Mouse (Mus musculus) gastrocnemius, postnatal 36 days (tissue): ENCODE results near the gene Neurl1a. TPM values are rescaled to one million over a fixed set of nuclear protein-coding genes. Genes with fewer than 3 reads are reported as not detected.

Source experiments
- DNase-seq, 2 experiments: peaks; one replicate each; pipeline ENCODE4 v3.0.0; 2022
- intact Hi-C: fragments of 180-260 bp; cut with DNase I; formaldehyde crosslinking; loops from one replicate; pipeline ENCODE4 v1.15.1; 2025
- total RNA-seq, 2 experiments: library from RNA; stranded (reverse); gene quantifications; 2 replicates each; pipeline ENCODE4 v1.2.3; 2021

The Neurl1a gene
- total RNA-seq, 2 experiments from 2014 or later = 116 to 129 TPM

DNA sequence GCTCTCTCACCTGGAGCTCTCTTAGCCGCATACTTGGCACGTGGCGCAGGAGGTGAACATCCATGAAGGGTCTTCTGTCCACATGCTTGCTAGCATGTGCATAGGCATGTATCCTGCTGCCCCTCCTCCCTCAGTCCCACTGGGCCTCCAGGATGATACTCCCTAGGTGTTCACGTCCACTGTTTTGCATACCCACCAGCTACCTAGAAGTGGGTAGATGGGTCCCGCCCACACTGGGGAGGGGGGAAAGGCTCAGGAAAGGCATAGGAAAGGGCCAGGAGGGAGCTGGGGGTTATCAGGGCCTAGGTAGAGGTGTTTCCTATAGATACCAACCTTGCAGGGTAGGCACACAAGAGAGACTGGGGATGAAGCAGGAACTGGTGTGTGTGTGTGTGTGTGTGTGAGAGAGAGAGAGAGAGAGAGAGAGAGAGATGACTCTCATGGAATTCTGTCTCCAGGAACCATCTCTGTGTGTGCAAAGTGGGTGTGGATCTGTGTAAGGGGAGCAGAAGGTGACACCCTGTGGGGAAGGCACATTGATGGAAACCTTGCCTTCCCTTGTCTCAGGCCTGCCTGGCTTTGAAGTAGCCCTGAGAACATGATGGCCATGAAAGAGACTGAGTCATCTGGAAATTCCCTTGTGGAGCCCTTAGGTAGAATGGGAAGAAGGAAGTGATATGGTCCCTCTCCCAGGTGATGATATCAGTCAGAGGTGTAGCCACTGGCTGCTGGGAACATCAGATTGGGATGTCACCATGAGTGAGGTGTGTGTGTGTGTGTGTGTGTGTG, 53.7 kb downstream of the Neurl1a start:
- no peak for DNase-seq
- intact Hi-C loops = no loop called here

DNA sequence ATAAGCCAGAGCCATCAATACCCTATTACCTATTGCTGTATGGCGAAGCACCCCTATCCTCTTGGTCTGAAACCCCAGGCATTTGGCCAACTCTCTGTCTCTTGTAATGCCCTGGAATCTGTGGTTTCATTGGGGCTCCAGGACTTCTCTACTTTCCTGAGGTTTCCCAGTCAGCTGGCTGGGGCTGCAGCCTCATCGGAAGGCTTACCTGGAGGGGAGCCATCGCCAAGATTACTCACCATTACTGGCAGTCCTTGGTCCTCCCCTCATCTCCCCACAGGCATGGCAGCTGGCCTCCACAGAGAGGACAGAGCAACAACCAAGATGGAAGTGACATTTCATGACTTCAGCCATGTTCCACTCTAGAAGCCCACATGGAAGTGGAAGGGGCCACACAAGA, 54.5 kb downstream of the Neurl1a start:
- no peak for DNase-seq
- intact Hi-C loops = no loop called here

DNA sequence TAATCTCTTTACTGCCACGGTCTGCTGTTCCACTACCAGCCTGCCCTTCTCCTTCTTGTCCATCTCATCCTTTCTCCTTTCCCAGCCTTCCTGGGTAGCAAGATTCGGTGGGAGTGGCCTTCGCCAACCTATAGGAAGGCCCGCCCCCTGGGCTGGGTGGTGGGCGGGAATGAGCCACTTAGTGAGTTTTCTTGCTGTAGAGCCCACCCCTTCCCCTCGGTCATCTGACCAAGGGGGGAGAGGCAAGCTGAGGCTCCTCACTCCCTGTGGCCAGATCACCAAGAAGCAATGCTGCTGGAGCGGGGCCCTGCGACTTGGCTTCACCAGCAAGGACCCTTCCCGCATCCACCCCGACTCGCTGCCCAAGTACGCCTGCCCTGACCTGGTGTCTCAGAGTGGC, 61.5 kb downstream of the Neurl1a start:
- intact Hi-C loops = no loop called here
- no peak for DNase-seq

DNA sequence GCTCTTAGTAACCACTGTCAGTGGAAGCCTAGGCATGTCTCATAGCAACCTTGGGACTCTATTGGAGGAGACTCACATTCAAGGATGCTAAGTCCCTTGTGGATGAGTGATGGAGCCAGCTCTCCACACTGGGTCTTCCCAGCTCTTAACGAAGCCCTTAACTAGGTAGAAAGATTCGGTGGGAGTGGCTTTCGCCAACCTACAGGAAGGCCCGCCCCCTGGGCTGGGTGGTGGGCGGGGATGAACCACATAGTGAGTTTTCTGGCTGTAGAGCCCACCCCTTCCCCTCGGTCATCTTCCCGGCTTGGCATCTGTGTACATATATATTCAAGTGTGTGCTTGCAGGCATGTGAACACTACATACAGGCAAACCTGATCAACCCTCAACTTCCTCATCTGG, 62.3 kb downstream of the Neurl1a start:
- no peak for DNase-seq
- intact Hi-C loops = no loop called here

DNA sequence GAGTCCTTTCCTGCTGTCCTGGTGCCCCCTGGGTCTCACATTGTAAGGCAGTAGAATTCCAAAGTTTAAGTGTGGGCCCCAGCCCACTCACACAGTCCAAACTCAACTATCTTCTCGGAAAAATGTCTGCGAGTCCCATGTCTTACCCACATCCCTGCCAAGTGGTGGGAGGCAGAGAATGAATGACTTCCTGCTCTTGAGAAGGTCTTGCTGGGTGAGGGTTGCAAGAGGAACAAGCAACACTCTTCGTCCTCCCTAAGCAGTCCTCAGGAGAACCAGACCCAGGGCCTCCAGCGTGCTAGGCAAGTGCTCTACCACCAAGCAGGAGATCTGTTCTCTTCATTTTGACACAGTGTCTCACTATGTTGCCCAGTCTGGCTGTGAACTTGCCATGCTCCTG, 63.6 kb downstream of the Neurl1a start:
- intact Hi-C loops = no loop called here
- DNase-seq = no peak

DNA sequence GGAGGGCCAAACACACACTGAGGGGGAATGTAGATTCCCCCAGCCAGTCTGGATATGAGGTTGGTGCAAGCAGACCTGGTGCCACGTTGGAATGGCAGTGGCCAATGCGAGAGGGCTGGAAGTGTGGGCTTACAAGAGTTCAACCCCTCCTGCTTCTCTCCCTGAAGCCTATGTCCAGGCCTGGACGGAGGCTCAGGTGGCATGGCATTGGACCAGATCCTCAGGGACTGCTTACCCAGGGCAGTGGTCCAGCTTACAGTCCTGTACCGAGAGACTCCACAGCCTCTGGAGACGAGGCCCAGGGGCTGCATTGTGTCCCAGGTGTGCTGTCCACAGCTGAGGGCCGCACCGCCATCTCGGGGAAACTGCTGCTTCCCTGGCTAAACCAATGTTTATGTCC, 66.9 kb downstream of the Neurl1a start:
- intact Hi-C loops = no loop called here
- DNase-seq = no peak

DNA sequence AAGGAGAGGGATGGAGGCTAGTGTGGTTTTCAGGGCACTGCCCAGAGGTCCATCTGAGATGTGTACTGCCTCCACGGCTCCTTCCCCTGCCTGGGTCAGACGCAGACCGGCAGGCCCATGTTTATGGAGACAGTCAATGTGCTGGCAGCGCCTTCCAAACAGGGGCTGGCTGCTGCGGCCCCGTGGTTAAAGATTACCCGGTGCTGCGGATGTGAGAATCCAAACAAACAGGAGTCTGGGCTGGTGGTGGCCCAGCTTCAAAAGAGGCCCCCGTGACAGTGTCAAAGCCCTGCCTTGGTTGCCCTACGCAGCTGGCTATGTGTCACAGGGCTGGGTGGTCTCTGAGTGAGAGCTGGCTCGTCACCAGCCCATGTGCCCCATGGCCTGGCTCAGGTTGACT, 69.2 kb downstream of the Neurl1a start:
- intact Hi-C loops = no loop called here
- DNase-seq = no peak

DNA sequence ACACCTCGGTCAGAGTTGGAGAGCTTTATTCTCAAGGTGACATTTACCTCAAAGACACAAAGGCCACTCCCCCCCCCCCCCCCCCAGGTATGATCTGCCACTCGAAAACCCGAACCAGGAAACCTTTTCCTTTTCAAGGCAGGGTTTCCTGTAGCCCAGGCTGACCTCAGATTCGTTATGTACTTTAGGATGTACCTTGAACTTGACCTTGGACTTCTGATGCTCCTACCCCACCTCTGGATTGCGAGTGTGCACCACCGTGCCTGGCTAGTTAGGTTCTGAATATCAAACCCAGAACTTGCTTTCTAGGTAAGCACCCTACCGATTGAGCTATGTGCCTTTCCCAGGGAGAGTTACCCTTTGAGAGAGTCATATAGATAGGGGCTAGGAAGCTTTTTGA, 69.7 kb downstream of the Neurl1a start:
- intact Hi-C loops = no loop called here
- DNase-seq = no peak

DNA sequence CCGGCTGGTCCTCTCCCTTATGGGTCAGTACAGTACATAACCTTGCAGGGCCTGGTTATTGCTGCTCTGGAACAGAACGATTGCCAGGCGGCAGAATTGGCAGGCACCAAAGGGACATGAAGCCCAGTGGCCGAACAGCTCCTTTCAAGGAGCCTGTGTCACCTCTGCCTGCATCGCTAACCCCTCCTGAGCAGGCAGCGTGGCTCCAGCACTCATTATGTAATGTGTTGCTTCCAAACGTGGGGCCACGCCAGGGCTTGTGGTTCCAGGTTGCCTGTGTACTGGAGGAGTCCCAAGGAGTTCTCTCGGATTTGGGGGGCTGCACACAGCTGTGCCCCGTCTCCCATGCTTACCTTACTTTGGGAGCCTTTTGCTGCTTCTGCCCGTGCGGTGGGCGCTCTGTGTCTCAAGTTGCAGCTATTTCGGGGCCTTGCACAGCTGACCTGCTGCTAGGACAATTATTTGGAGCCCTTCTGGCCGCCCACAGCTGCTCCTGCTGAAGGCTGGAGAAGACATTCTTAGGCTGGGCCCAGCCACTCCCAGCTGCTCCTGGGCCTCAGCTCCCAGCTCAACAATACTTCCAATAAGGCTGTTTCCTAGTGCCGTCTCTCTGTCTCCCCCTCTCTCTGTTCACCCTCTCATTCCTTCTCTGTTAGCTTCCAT, 70.4 kb downstream of the Neurl1a start:
- intact Hi-C loops = no loop called here

DNA sequence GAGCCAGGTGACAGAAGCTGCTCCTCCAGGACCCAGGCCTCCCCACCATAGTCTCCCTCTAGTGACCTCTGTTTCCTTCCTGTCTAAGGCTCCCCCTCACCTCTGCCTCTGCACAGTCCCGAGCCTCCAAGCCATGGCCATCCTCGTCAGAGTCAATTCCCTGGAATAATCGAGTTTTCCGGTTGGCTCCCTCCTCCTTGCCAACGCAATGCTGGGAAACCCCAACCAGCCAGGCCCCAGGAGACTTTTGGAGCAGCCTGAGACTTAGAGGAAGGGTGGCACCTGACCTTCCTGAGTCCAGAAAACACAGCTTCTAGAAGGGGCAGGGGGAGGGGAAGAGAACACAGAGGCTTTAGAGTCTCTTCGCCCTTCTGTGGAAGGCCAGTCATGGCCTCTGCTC, 72.3 kb downstream of the Neurl1a start:
- intact Hi-C loops = no loop called here
- DNase-seq = no peak

More for the DNA sequence above, 70.4 kb downstream of the Neurl1a start:
- DNase-seq = peak; percentile 49 to 62

DNA sequence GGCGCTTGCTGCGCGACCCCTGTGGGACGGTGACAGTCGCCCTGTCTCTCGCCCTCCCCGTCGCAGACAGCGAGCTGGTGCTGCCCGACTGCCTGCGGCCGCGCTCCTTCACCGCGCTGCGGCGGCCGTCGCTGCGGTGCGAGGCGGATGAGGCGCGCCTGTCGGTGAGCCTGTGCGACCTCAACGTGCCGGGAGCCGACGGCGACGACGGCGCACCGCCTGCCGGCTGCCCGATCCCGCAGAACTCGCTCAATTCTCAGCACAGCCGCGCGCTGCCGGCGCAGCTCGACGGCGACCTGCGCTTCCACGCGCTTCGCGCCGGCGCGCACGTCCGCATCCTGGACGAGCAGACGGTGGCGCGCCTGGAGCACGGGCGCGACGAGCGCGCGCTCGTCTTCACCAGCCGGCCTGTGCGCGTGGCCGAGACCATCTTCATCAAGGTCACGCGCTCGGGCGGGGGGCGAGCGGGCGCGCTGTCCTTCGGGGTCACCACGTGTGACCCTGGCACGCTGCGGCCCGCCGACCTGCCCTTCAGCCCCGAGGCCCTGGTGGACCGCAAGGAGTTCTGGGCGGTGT, 74.5 kb downstream of the Neurl1a start:
- DNase-seq = no peak
- intact Hi-C loops = no loop called here

DNA sequence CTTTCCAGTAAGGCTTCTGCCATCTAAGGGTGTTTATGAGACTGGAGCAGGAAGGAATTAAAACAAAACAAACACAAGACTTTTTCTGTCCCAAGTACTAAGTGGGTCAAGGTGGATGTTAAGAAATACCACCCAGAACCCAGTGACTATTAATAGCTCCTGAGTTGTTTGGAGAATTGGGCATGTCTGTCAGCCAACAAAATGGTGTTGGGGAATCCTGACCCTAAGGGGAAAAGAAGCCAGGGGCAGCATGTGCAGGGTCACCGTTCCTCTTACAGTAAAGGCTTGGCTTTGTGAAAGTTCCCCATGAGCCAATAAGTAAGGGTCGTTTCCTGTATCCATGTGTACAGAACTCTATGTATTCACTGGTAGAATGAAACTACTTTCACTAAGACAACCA, 76.4 kb downstream of the Neurl1a start:
- intact Hi-C loops = loop anchor here (5.0 kb wide), 2 partner anchors 38 to 128 kb away; no protein-coding TSS in a partner anchor
- DNase-seq = no peak

DNA sequence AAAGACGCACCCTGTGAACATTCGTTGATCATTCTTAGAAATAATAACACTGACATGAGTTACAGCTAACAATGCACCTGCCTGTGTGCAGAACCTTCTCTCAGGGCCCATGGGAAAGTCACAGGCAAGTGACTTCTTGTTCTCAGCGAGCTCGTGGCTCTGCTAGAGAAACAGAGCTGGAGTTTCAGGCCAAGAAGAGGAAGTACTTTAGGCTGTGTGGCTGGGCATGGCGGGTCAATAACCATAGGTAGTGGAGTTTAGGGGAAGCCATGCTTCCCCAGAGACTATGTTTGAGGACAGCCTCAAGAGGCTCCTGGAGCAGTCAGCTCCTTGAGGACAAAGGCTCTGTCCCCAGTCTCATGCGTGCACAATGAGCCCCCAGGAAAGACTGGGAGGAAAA, 77.3 kb downstream of the Neurl1a start:
- intact Hi-C loops = loop anchor here (5.0 kb wide), 2 partner anchors 39 to 129 kb away; no protein-coding TSS in a partner anchor

DNA sequence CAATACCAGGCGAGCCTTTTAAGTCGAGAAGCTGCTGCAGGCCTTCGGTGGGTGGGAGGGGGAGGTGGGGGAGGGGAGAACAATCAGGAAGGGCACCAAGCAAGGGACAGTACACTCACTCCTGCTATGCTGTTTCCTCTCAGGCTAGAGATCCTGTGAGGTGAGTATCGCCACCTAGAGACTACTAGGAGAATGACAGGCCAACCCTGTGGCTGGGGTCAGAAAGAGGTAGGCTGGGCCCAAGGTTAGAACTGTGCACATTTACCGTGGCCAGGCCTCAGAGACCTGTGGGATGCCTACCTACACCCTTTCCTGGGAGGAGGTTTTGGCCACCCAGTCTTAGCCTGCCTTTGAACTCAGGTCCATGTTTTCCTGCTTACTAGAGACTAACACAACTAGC, 81.0 kb downstream of the Neurl1a start:
- intact Hi-C loops = loop anchor here (5.0 kb wide), 2 partner anchors 42 to 132 kb away; no protein-coding TSS in a partner anchor
- DNase-seq = no peak

More for the DNA sequence above, 77.3 kb downstream of the Neurl1a start:
- DNase-seq = no peak

DNA sequence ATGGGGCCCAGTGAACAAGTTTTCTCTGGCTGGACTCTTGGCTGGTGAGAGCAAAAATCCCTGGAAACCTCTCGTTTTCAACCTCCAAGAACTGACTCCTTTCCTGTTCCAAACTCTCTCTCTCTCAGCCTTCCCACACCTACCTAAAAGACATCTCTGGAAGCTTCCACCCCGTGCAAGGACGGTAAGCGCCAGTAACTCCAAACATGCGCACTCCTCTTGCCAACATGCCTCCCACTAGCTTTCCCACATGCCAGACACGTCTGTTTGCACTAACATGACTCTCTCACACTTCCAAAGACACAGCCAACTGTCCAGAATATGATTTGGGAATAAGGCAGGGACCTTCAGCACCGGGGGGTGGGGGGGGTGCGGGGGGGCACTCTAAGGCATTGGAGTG, 82.6 kb downstream of the Neurl1a start:
- intact Hi-C loops = loop anchor here (1.0 kb wide), 1 partner anchor 87 kb away; no protein-coding TSS in a partner anchor
- no peak for DNase-seq

DNA sequence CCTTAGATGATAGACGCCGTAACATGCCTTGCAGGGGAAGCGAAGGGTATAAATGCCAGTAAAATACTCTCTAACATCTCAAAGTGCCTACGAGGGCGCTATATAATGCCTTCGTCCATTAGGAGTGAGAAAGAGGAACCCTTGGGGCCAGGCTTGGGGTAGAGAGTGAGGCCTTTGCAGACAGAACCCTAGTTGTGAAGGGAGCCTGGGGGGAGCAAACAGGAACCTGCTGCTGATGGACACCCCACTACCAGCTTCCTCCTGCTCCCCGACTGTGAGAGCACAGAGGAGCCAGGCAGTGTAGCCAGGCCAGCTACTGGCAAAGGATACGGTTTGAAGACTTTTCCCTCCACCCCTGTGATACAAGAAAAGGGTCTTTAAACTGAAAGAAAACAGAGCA, 85.0 kb downstream of the Neurl1a start:
- no peak for DNase-seq
- intact Hi-C loops = loop anchor here (1.0 kb wide), 1 partner anchor 75 kb away; no protein-coding TSS in a partner anchor

DNA sequence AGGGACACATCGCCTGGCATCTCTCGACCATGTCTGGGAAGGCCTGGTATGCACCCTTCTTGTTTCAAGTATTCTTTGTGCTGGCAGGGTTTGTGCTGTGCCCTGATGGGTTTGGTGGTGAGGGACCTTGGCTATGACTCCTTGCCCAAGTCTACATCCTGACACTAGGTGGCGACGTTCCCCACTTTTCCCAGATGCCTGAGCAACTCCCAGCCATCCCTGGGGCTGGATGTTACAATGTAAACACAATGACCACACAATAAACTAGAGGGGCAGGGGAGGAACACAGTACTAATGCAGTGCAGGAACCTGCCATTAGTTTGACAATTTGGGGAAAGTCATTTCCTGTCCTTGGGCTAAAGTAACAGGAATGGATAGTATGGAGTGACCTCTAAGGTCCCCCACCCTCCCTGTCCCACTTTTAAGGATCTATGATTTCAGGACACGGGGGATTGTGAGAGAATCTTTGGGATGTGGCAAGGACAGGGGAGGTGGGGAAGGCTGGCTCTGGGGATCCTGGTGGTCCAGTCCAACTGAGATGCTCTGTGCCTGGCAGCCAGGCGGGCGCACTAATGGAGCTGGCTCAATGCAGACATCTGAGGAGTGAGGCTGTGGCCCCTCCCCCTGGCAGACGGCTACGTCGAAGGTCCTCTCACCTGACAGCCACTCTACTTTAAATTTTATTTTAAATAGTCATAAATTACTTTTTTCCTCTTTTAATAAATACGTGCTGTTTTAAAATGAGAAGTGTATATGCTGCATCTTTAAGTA, 85.9 kb downstream of the Neurl1a start:
- intact Hi-C loops = loop anchor here (1.0 to 5.0 kb wide), 2 partner anchors 74 to 213 kb away; no protein-coding TSS in a partner anchor
- DNase-seq = peak; percentile 59 to 68

DNA sequence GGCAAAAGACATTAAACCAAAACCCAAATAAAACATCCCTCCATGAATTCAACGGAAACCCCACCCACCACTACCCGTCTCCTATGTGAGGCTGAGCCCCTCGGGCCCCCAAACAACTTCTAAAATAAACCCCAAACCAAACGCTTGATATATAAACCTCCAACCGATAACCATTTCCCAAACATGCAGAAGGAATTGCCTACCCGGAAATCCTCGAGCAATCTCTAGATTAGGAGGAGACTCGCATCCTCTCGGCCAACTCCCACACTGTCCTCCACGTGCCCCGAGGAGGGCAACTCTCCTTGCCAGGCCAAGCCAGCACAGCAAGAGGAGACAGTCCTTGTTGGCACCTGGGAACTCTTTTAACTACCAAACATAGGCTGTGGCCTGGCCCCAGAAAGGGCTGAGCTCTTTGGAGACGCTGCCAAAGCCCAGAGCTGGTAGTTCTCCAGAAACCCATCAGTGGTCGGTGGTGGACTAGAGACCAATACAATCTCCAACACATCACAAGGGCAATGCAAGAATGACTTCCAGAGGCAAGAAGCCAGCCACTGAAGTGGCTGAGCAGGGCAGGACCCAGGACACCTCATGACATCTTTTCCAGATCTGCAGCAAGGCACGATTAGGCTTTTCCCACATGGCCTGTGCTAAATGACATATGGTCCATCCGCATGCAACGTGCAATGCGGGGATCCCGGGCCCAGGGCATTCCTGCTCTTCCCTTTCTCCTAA, 87.6 kb downstream of the Neurl1a start:
- no peak for DNase-seq
- intact Hi-C loops = loop anchor here (5.0 kb wide), 1 partner anchor 211 kb away; no protein-coding TSS in a partner anchor

DNA sequence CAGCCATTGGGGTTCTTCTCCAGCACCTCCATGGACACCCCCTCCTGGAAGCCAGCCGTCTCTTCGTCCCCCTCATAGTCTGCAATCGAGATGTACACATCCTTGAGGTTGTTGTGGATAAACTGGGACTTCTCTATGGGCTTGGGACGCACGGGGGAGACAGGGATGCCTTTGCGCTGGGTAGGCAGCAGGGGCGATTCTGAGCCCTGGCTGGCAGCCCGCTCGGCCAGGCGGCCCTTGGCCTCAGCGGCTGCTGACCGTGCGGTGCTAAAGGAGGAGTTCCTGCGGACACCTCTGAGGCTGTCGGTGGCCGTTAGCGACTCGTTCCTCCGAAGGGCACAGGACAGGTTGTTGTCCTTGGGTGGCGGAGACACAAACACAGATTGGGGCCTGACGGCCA, 88.4 kb downstream of the Neurl1a start:
- intact Hi-C loops = loop anchor here (5.0 kb wide), 1 partner anchor 210 kb away; no protein-coding TSS in a partner anchor
- DNase-seq = no peak

DNA sequence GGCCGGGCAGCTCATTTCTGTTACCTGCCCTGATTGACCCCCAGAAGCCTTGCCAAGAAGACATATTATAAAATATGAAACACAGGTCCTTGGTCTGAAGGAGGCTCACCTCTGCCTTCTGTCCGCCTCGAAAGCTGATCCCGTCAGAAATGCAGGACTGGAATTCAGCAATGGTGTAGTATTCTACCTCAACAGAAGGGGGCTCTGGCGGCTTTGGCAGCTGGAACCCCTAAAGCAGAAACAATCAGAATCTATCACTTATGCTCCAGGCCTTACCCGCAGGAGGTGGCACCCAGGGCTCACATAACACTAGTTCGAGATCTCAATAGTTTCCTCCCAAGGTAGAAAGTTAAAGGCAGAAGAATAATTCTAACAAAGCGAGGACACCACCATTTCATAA, 91.1 kb downstream of the Neurl1a start:
- no peak for DNase-seq
- intact Hi-C loops = loop anchor here (5.0 kb wide), 1 partner anchor 208 kb away; no protein-coding TSS in a partner anchor
